Mouse (Mus musculus) megakaryocyte, embryonic 14.5 days (primary cell): ENCODE data around the gene Mgat4b. TPM values are rescaled to one million over a fixed set of nuclear protein-coding genes. Genes with fewer than 3 reads are reported as not detected.

Experiments used
- H3K27me3 ChIP-seq: replicated peaks from 2 replicates; pipeline ENCODE3; 2012; ENCODE audit warnings: inconsistent platforms
- H3K36me3 ChIP-seq: replicated peaks from 2 replicates; pipeline ENCODE3; 2012; ENCODE audit warnings: low read length, inconsistent platforms, mixed read lengths
- H3K4me1 ChIP-seq: 2 replicates; pipeline ENCODE4 v1.6.1; 2012; ENCODE audit warnings: inconsistent platforms
- H3K4me3 ChIP-seq: replicated peaks from 2 replicates; pipeline ENCODE3; 2012; ENCODE audit warnings: moderate library complexity, mild to moderate bottlenecking, inconsistent platforms
- H3K9me3 ChIP-seq: 2 replicates; pipeline ENCODE4 v1.6.1; 2012; ENCODE audit warnings: inconsistent platforms
- FLI1 ChIP-seq: IDR thresholded peaks from 2 replicates; pipeline ENCODE4 v1.6.1; 2012; ENCODE audit warnings: low read length, inconsistent platforms, mixed read lengths
- GATA1 ChIP-seq: IDR thresholded peaks from 3 replicates; pipeline ENCODE4 v1.6.1; 2012; ENCODE audit warnings: mixed read lengths, low read length, inconsistent platforms, borderline replicate concordance
- polyA plus RNA-seq: library from polyadenylated mRNA; stranded (reverse); fragments of >175 nt; gene quantifications from 2 replicates; pipeline ENCODE4 v1.2.3, GENCODE M21; 2012; ENCODE audit warnings: low replicate concordance; ENCODE audit not compliant: insufficient read depth

Gene Mgat4b
- polyA plus RNA-seq, 1 experiment: 119 TPM

- Histone ChIP-seq H3K9me3 (no peaks in the 10 kb centered on the region), H3K27me3 (no peaks in the 10 kb centered on the region), H3K4me3 (peak overlapping the region; percentile 84), H3K4me1 (peaks cover 76% of the 10 kb centered on the region), H3K36me3 (peaks cover 32% of the 10 kb centered on the region)
- no peak for TF ChIP-seq FLI1
- no peak for TF ChIP-seq GATA1
Observed at GRCm38 (mm10) chr11:50212060-50212739, 1.5 kb downstream of the Mgat4b start.

- H3K4me1 ChIP-seq: peaks cover 76% of the 10 kb centered on the region
- H3K36me3 ChIP-seq: peaks cover 23% of the 10 kb centered on the region
- H3K4me3 ChIP-seq: peak overlapping the region; percentile 84
- no peak for TF ChIP-seq GATA1
- TF ChIP-seq FLI1: no peak
- H3K9me3 ChIP-seq: no peaks in the 10 kb centered on the region
- no peaks in the 10 kb centered on the region for H3K27me3 ChIP-seq
Observed at GRCm38 (mm10) chr11:50212848-50213758, 2.4 kb downstream of the Mgat4b start.

DNA sequence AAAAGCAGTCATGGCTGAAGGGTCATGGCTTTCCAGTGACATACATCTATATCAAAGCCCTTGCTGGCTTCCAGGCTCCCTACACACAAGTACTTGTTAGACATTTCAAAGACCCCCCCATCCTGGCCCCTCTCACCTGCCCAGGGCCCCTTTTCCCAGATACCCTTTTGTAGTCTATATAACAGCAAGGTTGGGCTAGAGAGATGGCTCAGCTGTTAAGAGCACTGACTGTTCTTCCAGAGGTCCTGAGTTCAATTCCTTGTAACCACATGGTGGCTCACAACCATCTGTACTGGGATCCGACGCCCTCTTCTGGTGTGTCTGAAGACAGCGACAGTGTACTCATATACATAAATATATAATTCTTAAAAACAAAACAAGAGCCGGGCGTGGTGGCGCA, 3.9 kb downstream of the Mgat4b start:
- H3K4me3 ChIP-seq: no peak overlapping the region
- H3K27me3 ChIP-seq: no peaks in the 10 kb centered on the region
- H3K9me3 ChIP-seq: no peaks in the 10 kb centered on the region
- peaks cover 15% of the 10 kb centered on the region for H3K36me3 ChIP-seq
- H3K4me1 ChIP-seq: peaks cover 79% of the 10 kb centered on the region
- TF ChIP-seq GATA1 (no peak), FLI1 (no peak)

DNA sequence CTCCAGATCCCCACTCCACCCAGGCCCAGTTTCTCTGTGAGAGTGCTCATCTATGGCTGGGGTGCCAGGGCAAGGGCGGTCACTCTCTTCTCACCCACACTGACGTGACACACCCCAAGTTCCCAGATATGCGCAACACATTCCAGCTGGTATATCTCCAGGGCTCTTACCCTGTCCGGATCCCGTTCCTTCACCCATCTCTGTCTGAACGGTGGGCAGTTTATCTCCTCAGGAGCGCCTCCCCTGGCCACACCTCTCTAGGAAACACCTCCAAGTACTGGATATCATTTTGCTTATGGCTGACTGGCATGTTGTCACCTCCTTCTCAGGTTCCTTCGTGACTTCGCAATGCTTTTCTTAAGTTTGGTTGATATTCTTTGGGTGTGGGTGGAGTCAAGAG, 4.9 kb downstream of the Mgat4b start:
- Histone ChIP-seq H3K9me3 (no peaks in the 10 kb centered on the region), H3K4me1 (peaks cover 79% of the 10 kb centered on the region), H3K4me3 (no peak overlapping the region), H3K27me3 (no peaks in the 10 kb centered on the region), H3K36me3 (peaks cover 23% of the 10 kb centered on the region)
- TF ChIP-seq FLI1 (no peak), GATA1 (no peak)

DNA sequence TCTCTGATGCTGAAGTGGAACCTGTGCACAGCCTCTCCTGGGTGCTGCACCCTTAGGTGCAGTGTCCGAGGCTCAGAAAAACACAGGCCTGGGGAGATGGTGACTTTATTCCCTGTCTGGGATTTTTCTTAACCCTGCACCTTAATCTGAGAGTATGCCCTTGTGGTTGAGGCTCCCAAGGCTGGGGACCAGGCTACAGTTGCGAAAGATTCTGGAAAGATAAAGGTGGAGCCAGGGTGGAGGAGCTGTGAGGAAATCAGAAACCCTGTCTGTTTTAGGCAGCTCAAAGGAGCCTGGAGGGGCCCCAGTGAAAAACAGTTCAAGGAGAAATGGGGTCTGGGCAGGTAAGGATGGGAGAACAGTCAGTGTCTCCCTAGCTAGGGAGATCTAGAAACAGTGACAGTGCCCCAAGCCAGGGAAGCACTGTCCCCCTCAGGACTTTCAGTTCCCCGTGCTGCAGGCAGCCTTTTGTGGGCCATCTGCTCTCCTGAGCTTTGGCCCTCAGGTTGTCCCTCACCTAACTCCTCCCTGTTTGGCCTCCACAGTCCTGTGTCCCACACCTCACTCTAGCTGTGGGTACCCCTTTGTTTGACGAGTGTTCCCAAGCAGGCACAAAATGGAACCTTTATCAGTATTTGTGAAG, 6.2 kb downstream of the Mgat4b start:
- peaks cover 72% of the 10 kb centered on the region for H3K4me1 ChIP-seq
- H3K9me3 ChIP-seq: no peaks in the 10 kb centered on the region
- H3K36me3 ChIP-seq: peaks cover 31% of the 10 kb centered on the region
- TF ChIP-seq GATA1 (no peak), FLI1 (no peak)
- H3K4me3 ChIP-seq: no peak overlapping the region
- no peaks in the 10 kb centered on the region for H3K27me3 ChIP-seq

DNA sequence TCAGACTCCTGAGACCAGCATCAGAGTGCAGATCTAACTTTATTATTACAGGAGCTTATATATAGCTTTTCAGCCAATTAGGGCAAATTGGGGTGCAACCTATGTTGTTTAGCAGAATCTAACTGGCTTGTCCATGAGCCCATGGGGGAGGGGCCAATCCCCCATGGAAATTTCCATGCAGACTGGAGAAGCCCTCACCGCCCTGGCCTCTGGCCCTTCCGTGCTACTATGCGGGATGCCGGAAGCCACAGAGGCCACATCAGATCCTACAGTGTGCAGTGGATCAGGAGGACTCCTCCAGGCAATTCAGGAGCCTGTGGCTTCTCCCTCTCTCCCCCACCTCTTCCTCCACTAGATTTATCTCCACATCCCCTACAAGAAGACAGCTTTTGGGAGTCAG, 7.1 kb downstream of the Mgat4b start:
- Histone ChIP-seq H3K27me3 (no peaks in the 10 kb centered on the region), H3K36me3 (peaks cover 37% of the 10 kb centered on the region), H3K4me3 (no peak overlapping the region), H3K9me3 (no peaks in the 10 kb centered on the region), H3K4me1 (peaks cover 69% of the 10 kb centered on the region)
- TF ChIP-seq FLI1 (no peak), GATA1 (no peak)

DNA sequence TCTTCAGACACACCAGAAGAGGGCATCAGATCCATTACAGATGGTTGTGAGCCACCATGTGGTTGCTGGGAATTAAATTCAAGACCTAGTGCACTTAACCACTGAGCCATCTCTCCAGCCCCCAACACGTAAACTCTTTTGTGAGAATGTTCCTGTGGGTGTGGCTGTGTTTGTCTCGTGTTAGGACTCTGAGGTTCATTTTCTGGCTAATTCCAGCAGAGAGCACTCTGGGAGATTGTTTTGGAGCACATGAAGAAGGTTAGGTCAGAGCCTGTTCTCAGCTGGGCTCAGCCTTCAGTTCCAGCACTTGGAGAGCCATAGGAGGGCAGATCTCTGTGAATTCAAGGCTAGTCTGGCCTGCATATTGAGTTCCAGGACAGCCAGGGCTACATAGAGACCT, 9.1 kb downstream of the Mgat4b start:
- H3K9me3 ChIP-seq: no peaks in the 10 kb centered on the region
- peaks cover 37% of the 10 kb centered on the region for H3K36me3 ChIP-seq
- H3K27me3 ChIP-seq: no peaks in the 10 kb centered on the region
- H3K4me3 ChIP-seq: no peak overlapping the region
- no peak for TF ChIP-seq FLI1
- no peak for TF ChIP-seq GATA1
- peaks cover 71% of the 10 kb centered on the region for H3K4me1 ChIP-seq

DNA sequence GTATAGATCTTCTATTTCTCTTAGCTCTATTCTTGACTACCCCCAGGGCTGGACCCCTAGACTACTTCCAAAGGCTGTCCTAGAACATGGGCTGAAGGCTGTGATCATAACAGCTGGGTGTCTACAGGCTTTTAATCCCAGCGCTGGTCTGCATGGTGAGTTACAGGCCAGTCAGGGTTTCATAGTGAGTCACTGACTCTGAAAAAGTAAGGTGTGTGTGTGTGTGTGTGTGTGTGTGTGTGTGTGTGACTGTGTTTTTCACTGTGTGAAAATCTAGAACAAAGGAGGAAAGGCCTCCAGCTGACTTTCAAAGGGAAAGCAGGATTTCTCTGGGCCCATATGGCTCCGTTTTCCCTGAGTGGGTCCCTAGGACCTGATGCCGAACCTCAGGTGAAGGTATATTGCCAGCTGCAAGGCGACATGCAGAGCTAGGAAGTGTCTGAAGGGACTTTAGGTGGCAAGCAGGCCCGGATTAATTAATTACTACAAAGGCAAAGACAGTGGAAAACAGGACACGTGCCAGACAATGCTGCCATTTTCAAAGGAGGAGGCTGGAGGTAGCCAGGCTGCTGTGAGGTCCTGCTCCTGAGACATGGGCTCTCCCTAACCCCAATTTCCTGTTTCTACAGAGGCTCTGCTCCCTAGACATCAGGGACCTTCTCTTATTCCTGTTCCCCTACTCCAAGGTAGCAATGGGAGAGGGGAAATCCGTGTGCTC, 12.0 kb downstream of the Mgat4b start:
- Histone ChIP-seq H3K4me3 (peak overlapping the region; percentile 97), H3K4me1 (peaks cover 67% of the 10 kb centered on the region), H3K9me3 (no peaks in the 10 kb centered on the region), H3K27me3 (no peaks in the 10 kb centered on the region), H3K36me3 (peaks cover 32% of the 10 kb centered on the region)
- no peak for TF ChIP-seq GATA1
- TF ChIP-seq FLI1: no peak

GRCm38 (mm10) chr11:50223783-50224662, 13.3 kb downstream of the Mgat4b start:
- Histone ChIP-seq H3K27me3 (no peaks in the 10 kb centered on the region), H3K36me3 (peaks cover 41% of the 10 kb centered on the region), H3K4me1 (peaks cover 67% of the 10 kb centered on the region), H3K9me3 (no peaks in the 10 kb centered on the region), H3K4me3 (peak overlapping the region; percentile 97)
- TF ChIP-seq GATA1 (no peak), FLI1 (no peak)
